8 mouse cellular contexts compared by ENCODE assay signal in genomic region chr12:91383516-91384264, GRCm38 (mm10). TPM values are rescaled to one million over a fixed set of nuclear protein-coding genes. Genes with fewer than 3 reads are reported as not detected.
DNase-seq lines count a peak whose midpoint lies in the region; ATAC-seq lines count a peak whose summit lies in the region.

No protein-coding gene starts in this region.

- H3K27ac ChIP-seq in liver, embryonic 13.5 days = peak overlapping the region; percentile 87
- no peak overlapping the region for H3K27ac ChIP-seq in neural tube, embryonic 14.5 days (ENCODE audit: low read depth, low read length)

- peak overlapping the region; percentile 90 for H3K9ac ChIP-seq in liver, embryonic 13.5 days
- H3K9ac ChIP-seq in neural tube, embryonic 14.5 days (replicated peaks; ENCODE audit: low read depth, low read length) = peak overlapping the region; percentile 32

- peak overlapping the region; percentile 79 for H3K4me2 ChIP-seq in liver, embryonic 13.5 days
- peak overlapping the region; percentile 97 for H3K4me2 ChIP-seq in neural tube, embryonic 14.5 days (ENCODE audit: low read depth, low read length)

- 3% methylated on average over 22 of the region's 22 CpGs for WGBS in liver, embryonic 13.5 days (ENCODE audit: insufficient replicate concordance)
- 7% methylated on average over 22 of the region's 22 CpGs for WGBS in neural tube, embryonic 14.5 days

- H3K9me3 ChIP-seq in liver, embryonic 13.5 days (replicated peaks) = no peaks in the 10 kb centered on the region
- no peaks in the 10 kb centered on the region for H3K9me3 ChIP-seq in neural tube, embryonic 14.5 days (ENCODE audit: control insufficient read depth, low read length)

- no peaks in the 10 kb centered on the region for H3K27me3 ChIP-seq in liver, embryonic 13.5 days
- no peaks in the 10 kb centered on the region for H3K27me3 ChIP-seq in neural tube, embryonic 14.5 days (ENCODE audit: control insufficient read depth, insufficient read depth, low read length)

- peak; percentile 47 to 64 for ATAC-seq in hematopoietic stem cell, adult 5-6 weeks (replicated peaks in 1 of 2; ENCODE audit: insufficient read depth in 1 of 2, low FRiP score in 2 of 2, low TSS enrichment in 1 of 2, low read depth in 1 of 2, poor library complexity in 2 of 2, severe bottlenecking in 2 of 2)
- peak; percentile 71 for ATAC-seq in liver, embryonic 13.5 days (ENCODE audit: low read depth)
- peak; percentile 69 for ATAC-seq in neural tube, embryonic 14.5 days (ENCODE audit: low read depth)

- peak; percentile 5 for DNase-seq in kidney, adult 18-20 months
- DNase-seq in kidney, postnatal 4 days = no peak
- peak; percentile 8 for DNase-seq in ES-CJ7 (ENCODE audit: low read depth, low spot score)
- peak; percentile 5 to 17 for DNase-seq in cerebellum, postnatal 14 days
- no peak for DNase-seq in liver, embryonic 13.5 days
- no peak for DNase-seq in ovary, adult 18-20 months (ENCODE audit: low spot score)

- peaks cover 16% of the 10 kb centered on the region for H3K36me3 ChIP-seq in liver, embryonic 13.5 days
- no peaks in the 10 kb centered on the region for H3K36me3 ChIP-seq in neural tube, embryonic 14.5 days (ENCODE audit: control insufficient read depth, insufficient read depth, low read length)

- peak overlapping the region; percentile 86 for H3K4me3 ChIP-seq in liver, embryonic 13.5 days (replicated peaks)
- H3K4me3 ChIP-seq in neural tube, embryonic 14.5 days (ENCODE audit: low read depth, low read length) = peak overlapping the region; percentile 56

- peaks cover 38% of the 10 kb centered on the region for H3K4me1 ChIP-seq in liver, embryonic 13.5 days (replicated peaks)
- peaks cover 4% of the 10 kb centered on the region; the same call in 1 of the 2 replicates for H3K4me1 ChIP-seq in neural tube, embryonic 14.5 days (ENCODE audit: control insufficient read depth, insufficient read depth, low read length)

RNA-seq across cellular contexts. Expression of gene Cep128, which starts 0.5 kb away (rescaled TPM):
- 33.7 and 45.5 TPM in 2 replicates for total RNA-seq in hematopoietic stem cell, adult 5-6 weeks (2017)
- 9.0 and 11.0 TPM in 2 replicates for polyA plus RNA-seq in liver, embryonic 13.5 days (2015; fragmentation: Nextera tagmentation; extraction: Ambion mirVana)
- 3.6 and 4.0 TPM in 2 replicates for polyA plus RNA-seq in neural tube, embryonic 14.5 days (2014; fragmentation: Nextera tagmentation; extraction: Ambion mirVana)

RNA-seq across cellular contexts. Expression of gene Tshr, which starts 0.7 kb away (rescaled TPM):
- total RNA-seq in hematopoietic stem cell, adult 5-6 weeks (2017) = 0.13 TPM in 1 of 2 replicates, not detected in the other
- 0.13 TPM in 1 of 2 replicates, not detected in the other for polyA plus RNA-seq in liver, embryonic 13.5 days (2015; fragmentation: Nextera tagmentation; extraction: Ambion mirVana)
- 0.59 and 0.91 TPM in 2 replicates for polyA plus RNA-seq in neural tube, embryonic 14.5 days (2014; fragmentation: Nextera tagmentation; extraction: Ambion mirVana)

Comparison
In these comparisons a context has a peak if more than half of its experiments do, and no peak if none do; other contexts are left out.
1. DNase-seq: peak in kidney, adult 18-20 months (single experiment), ES-CJ7 (single experiment) and cerebellum, postnatal 14 days (2 of 2); none in kidney, postnatal 4 days (0 of 2), liver, embryonic 13.5 days (single experiment) and ovary, adult 18-20 months (single experiment).
2. Peak in every context shown above with its lines, with median percentiles within 50 percentile points of each other: ATAC-seq.